Mouse (Mus musculus) midbrain, embryonic 11.5 days (tissue): ENCODE measurements at regions not wholly inside any gene's neighbourhood (a gene's known extent, or its start where the extent isn't known, plus 50 kb on each side); places are given as distances from the start of the nearest gene placed in this dataset.

Experiments used
- ATAC-seq: fragments of 200-750 bp; cut with Nextera tagmentation; 2 replicates; pipeline ENCODE4 v1.8.0; 2017; ENCODE audit warnings: moderate TSS enrichment, moderate library complexity; ENCODE audit not compliant: low FRiP score
- DNase-seq: peaks from one replicate; pipeline ENCODE4 v3.0.0; 2015; ENCODE audit warnings: low spot score; ENCODE audit errors: missing footprints
- H3K27ac ChIP-seq: fragments of 300-500 bp; sonication (generic); 2 replicates; pipeline ENCODE4 v1.5.1; 2014; ENCODE audit warnings: low read depth, low read length
- H3K27me3 ChIP-seq: fragments of 300-500 bp; sonication (generic); 2 replicates; pipeline ENCODE4 v1.6.1; 2014; ENCODE audit warnings: mild to moderate bottlenecking, low read length, moderate library complexity, mixed read lengths; ENCODE audit not compliant: control insufficient read depth, insufficient read depth
- H3K36me3 ChIP-seq: fragments of 300-500 bp; sonication (generic); 2 replicates; pipeline ENCODE4 v1.6.1; 2014; ENCODE audit warnings: mild to moderate bottlenecking, low read length, moderate library complexity, mixed read lengths; ENCODE audit not compliant: control insufficient read depth, insufficient read depth
- H3K4me1 ChIP-seq: fragments of 300-500 bp; sonication (generic); 2 replicates; pipeline ENCODE4 v1.6.1; 2014; ENCODE audit warnings: low read length; ENCODE audit not compliant: control insufficient read depth, insufficient read depth
- H3K4me2 ChIP-seq: fragments of 300-500 bp; sonication (generic); 2 replicates; pipeline ENCODE4 v1.6.1; 2014; ENCODE audit warnings: mild to moderate bottlenecking, moderate library complexity
- H3K4me3 ChIP-seq: fragments of 300-500 bp; sonication (generic); 2 replicates; pipeline ENCODE4 v1.5.1; 2014; ENCODE audit warnings: low read depth, low read length
- H3K9ac ChIP-seq: fragments of 300-500 bp; sonication (generic); 2 replicates; pipeline ENCODE4 v1.6.1; 2014; ENCODE audit warnings: low read length
- H3K9me3 ChIP-seq: fragments of 300-500 bp; sonication (generic); 2 replicates; pipeline ENCODE4 v1.6.1; 2016; ENCODE audit warnings: low read length; ENCODE audit not compliant: control insufficient read depth
- WGBS: fragments of 180-500 bp; shearing (Covaris S2); extraction: QIAGEN DNeasy Blood & Tissue Kit; methylation state at CpG from one replicate; pipeline ENCODE4 v1.1.7; 2014; 5-methylcytosine and 5-hydroxymethylcytosine counted together

DNA sequence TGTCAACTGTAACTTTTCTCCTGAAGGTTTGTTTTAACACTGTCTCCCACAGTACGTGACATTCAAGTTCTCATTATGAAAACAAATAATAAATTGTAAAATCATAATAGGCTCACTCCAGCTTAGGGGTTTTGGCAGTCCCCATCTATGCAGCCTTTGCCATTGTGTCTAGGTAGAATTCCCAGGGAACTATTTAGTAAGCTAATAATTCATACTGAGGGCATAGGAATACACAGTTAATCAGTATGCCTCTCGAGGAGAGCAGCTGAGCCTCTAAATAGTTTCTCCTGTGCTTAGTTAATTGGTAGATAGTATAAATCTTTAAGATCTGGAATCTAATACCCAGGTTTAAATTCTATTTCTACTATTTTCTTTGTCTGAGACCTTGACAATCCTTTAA, 191.7 kb downstream of the Tprg start:
- Histone ChIP-seq H3K27me3 (no peaks in the 10 kb centered on the region), H3K36me3 (no peaks in the 10 kb centered on the region), H3K9ac (no peak overlapping the region), H3K4me1 (no peaks in the 10 kb centered on the region), H3K9me3 (no peaks in the 10 kb centered on the region), H3K27ac (no peak overlapping the region), H3K4me3 (no peak overlapping the region), H3K4me2 (no peak overlapping the region)
- WGBS = 81% methylated on average over 2 of the region's 2 CpGs
- ATAC-seq (no peak), DNase-seq (no peak)

DNA sequence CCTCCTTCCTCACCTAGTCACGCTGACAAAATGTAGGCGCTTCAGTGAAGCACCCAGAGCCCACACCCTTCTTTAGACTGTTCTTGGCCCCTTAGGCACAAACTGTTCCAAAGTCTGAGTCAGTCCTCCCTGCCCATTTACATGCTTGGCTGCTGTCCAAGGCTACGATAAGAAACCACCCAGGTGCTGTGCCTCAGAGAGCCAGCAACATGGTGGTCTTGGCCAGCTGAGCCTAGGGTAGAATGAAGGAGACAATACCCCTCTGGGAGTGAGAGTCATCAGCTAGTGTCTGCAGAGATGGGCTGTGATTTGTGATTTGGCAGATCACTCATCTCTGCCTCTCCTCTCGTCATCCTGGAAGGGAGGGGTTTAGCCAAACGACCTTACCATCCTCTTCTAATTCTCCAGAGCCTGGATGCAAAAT, 197.2 kb downstream of the Tprg start:
- no peaks in the 10 kb centered on the region for H3K36me3 ChIP-seq
- no peak overlapping the region for H3K9ac ChIP-seq
- ATAC-seq (no peak), DNase-seq (no peak)
- 84% methylated on average over 5 of the region's 5 CpGs for WGBS
- no peak overlapping the region for H3K4me3 ChIP-seq
- no peaks in the 10 kb centered on the region for H3K27me3 ChIP-seq
- no peak overlapping the region for H3K27ac ChIP-seq
- H3K4me1 ChIP-seq = no peaks in the 10 kb centered on the region
- no peaks in the 10 kb centered on the region for H3K9me3 ChIP-seq
- H3K4me2 ChIP-seq = no peak overlapping the region

DNA sequence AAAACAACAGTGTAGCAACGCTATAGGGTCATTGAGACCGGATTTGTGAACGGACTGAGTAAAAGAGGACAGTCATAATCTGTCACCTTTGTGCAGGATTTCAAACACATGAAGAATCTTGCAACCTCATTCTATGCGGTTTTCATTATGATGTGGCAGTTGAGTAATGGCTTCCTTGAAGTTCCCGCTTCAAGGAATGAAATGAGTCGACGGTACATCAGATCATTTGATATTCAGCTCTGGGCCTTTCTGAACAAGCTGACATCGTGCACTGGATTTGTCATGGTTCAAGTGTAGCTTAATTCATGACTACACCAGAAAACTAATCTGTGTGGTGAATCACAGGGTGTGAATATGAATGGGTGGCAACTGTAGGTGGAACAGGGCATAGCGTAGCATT, 198.4 kb downstream of the Tprg start:
- WGBS = 93% methylated on average over 9 of the region's 9 CpGs
- H3K4me3 ChIP-seq = no peak overlapping the region

DNA sequence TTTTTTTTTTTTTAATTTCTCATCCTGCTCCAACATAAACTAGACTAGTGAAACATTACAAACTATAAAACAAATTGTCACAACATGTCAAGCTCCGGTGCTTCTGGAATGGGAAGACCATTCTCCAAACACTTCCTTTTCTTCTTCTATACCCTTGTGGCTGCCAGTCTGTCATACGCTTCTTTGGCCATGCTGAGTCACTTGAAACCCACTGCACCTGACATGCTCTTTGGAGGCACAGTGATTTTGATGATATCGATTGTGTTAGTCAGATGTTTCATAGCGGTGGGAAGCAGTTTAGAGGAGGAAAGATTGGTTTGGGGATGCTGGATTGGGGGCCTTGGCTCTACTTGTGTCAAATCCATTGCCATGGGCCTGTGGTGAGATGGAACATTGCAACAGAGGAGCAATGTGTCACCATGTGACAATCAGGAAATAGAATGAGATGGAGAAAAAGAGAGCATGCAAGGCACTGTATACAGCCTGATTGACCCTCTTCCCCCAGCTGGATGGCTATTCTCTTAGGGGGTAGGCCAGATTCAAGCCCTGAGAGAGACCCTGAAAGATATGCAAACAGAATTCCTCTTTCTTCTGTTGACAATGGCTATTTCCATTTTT, 197.0 kb upstream of the Trp63 start:
- DNase-seq = no peak
- no peak overlapping the region for H3K4me2 ChIP-seq
- WGBS = 91% methylated on average over 4 of the region's 4 CpGs

More for the DNA sequence above, 198.4 kb downstream of the Tprg start:
- no peaks in the 10 kb centered on the region for H3K9me3 ChIP-seq
- H3K27me3 ChIP-seq = no peaks in the 10 kb centered on the region
- H3K9ac ChIP-seq = no peak overlapping the region
- no peaks in the 10 kb centered on the region for H3K4me1 ChIP-seq
- H3K36me3 ChIP-seq = no peaks in the 10 kb centered on the region
- no peak overlapping the region for H3K4me2 ChIP-seq
- ATAC-seq = no peak
- DNase-seq = no peak
- H3K27ac ChIP-seq = no peak overlapping the region

DNA sequence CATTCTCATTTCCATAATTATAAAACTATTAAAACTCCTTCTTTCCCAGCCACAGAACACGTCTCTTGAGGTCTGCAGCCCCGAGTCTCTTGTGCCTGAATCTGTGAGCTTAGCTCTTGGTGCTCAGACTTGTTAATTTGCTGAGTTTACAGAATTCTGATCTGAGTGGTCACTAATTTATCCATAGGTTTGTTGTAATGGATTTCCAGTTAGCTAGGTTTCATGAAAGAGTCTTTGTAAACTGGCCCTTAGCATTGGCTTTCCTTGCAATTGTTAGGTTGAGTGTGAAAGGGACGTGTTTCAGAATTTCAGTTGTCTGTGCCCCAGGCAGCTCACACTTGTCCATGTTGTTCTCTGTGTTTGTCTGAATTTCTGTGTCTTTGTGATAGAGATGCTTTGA, 192.7 kb upstream of the Trp63 start:
- H3K4me2 ChIP-seq = no peak overlapping the region
- H3K9ac ChIP-seq = no peak overlapping the region
- DNase-seq (no peak), ATAC-seq (no peak)
- no peaks in the 10 kb centered on the region for H3K9me3 ChIP-seq
- H3K4me3 ChIP-seq = no peak overlapping the region
- H3K4me1 ChIP-seq = no peaks in the 10 kb centered on the region
- WGBS = 76% methylated on average over 3 of the region's 3 CpGs
- no peaks in the 10 kb centered on the region for H3K27me3 ChIP-seq
- H3K36me3 ChIP-seq = no peaks in the 10 kb centered on the region
- H3K27ac ChIP-seq = no peak overlapping the region

More for the DNA sequence above, 197.0 kb upstream of the Trp63 start:
- no peak overlapping the region for H3K4me3 ChIP-seq
- H3K9ac ChIP-seq = no peak overlapping the region
- no peaks in the 10 kb centered on the region for H3K27me3 ChIP-seq
- no peaks in the 10 kb centered on the region for H3K4me1 ChIP-seq
- H3K27ac ChIP-seq = no peak overlapping the region
- no peak for ATAC-seq
- H3K9me3 ChIP-seq = no peaks in the 10 kb centered on the region
- no peaks in the 10 kb centered on the region for H3K36me3 ChIP-seq

DNA sequence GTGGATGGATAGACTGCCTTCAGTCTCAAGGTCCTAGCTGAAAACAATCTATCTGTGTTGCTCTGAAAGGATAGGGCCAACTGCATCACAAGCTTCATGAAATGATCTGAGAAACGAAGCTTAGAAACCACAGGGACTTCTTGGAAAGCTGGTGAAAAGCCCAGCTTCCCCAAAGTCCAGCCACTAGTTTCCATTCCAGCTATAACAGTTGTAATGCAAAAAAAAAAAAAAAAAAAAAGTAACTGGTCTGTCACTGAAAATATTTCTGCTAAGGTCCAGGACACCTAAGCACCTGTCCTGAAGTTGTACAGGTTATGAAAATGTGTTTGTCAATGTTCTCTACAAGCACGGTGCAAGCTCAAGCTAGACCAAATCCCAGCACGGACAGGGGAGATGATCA, 189.4 kb upstream of the Trp63 start:
- Histone ChIP-seq H3K4me3 (no peak overlapping the region), H3K9ac (no peak overlapping the region), H3K9me3 (no peaks in the 10 kb centered on the region), H3K36me3 (no peaks in the 10 kb centered on the region), H3K27ac (no peak overlapping the region), H3K4me1 (no peaks in the 10 kb centered on the region), H3K4me2 (no peak overlapping the region), H3K27me3 (no peaks in the 10 kb centered on the region)
- no peak for DNase-seq
- ATAC-seq = no peak
- 89% methylated on average over 3 of the region's 3 CpGs for WGBS

DNA sequence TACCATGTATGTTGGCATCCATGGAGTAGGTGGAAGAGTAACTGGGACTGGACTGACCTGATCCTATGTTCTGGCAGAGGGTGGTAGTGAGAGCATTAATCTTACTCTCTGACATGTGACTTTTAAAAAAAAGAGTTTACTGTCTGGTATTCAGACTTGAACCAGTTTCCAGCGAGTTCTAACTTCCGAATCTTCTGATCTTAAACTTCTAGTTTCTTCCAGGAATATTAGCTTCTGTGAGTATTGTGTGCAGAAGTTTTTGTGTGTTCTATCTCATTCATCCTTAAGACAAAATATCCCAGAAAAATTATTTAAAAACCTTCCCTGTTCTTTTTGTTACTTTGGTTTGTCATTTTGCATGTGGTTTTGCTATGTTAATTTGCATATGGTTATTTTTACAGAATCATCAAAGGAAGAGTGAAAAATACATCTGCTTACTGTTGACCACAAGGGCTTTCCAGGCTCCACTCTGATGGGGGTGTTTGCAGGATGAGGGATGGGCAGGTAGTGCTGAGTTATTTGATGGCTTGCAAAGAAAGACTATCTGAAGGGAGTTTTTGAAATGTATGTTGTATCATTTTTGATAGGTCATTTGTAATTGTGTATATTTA, 187.9 kb upstream of the Trp63 start:
- WGBS = 94% methylated on average over 2 of the region's 2 CpGs
- no peaks in the 10 kb centered on the region for H3K4me1 ChIP-seq
- H3K9me3 ChIP-seq = no peaks in the 10 kb centered on the region
- no peak for ATAC-seq
- no peak overlapping the region for H3K4me2 ChIP-seq
- no peak overlapping the region for H3K4me3 ChIP-seq
- no peak overlapping the region for H3K27ac ChIP-seq
- H3K9ac ChIP-seq = no peak overlapping the region
- no peak for DNase-seq
- no peaks in the 10 kb centered on the region for H3K27me3 ChIP-seq
- H3K36me3 ChIP-seq = no peaks in the 10 kb centered on the region

DNA sequence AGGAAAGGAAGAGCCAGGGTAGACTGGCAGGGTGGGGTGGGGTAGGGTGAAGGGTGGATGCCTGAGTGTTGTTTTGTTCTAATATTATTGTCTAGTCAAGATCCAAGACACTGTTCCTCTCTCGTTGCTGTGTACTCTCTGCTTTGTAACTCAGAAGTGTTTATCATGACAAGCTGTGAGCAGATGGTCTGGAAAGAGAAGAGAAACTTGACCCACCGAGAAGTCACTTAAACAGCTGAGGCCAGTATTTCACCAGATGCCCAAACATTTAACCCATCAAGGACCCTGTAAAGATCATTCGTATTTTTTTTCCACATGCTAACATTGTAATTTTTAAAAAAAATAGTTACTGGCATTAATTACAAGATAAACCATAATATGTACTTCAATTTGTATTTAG, 178.7 kb upstream of the Trp63 start:
- DNase-seq = no peak
- H3K4me2 ChIP-seq = no peak overlapping the region
- H3K4me3 ChIP-seq = no peak overlapping the region
- no peaks in the 10 kb centered on the region for H3K4me1 ChIP-seq
- no peak overlapping the region for H3K9ac ChIP-seq
- WGBS = 65% methylated on average over 3 of the region's 3 CpGs
- no peaks in the 10 kb centered on the region for H3K27me3 ChIP-seq
- no peaks in the 10 kb centered on the region; the same call in 1 of the 2 replicates for H3K36me3 ChIP-seq
- no peaks in the 10 kb centered on the region for H3K9me3 ChIP-seq
- H3K27ac ChIP-seq = no peak overlapping the region
- no peak for ATAC-seq

DNA sequence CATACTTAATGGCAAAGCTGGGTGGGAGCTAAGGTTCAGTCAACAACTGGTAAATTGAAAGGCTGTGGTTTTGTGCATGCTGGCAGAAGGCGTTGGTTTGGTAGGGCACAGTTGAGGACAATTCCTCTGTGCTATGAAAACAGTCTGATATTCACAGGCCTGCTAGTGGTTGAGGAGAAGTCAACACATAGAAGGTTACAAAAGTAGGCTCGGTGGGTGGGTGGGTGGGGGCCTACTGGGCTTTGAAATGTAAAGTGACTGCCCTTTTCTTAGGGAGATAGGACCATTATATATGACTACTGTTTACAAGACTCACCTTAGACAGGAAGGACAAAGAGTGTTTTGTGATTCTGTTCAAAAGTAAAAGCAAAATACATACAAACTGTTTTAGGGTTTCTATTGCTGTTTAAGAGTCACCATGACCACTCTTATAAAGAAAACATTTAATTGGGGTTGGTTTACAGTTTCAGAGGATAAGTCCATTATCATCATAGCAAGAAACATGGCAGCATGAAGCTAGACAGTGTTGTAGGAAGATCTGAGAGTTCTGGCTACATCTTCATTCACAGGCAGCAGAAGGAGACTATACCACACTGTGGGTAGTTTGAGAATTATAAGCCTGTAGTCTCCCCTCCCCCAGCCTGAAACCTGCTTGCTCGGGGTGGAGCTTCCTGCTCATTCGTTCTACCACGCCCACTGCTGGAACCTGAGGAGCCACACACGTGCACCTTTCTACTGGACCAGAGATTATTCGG, 166.3 kb upstream of the Trp63 start:
- H3K27ac ChIP-seq = no peak overlapping the region
- H3K27me3 ChIP-seq = no peaks in the 10 kb centered on the region
- H3K4me2 ChIP-seq = no peak overlapping the region
- H3K4me1 ChIP-seq = no peaks in the 10 kb centered on the region
- no peak for ATAC-seq
- no peaks in the 10 kb centered on the region for H3K9me3 ChIP-seq
- DNase-seq = no peak
- H3K9ac ChIP-seq = no peak overlapping the region
- 73% methylated on average over 5 of the region's 7 CpGs for WGBS
- no peak overlapping the region for H3K4me3 ChIP-seq
- H3K36me3 ChIP-seq = no peaks in the 10 kb centered on the region
